ENCODE assay signal across 16 mouse cellular contexts in the genomic region with DNA sequence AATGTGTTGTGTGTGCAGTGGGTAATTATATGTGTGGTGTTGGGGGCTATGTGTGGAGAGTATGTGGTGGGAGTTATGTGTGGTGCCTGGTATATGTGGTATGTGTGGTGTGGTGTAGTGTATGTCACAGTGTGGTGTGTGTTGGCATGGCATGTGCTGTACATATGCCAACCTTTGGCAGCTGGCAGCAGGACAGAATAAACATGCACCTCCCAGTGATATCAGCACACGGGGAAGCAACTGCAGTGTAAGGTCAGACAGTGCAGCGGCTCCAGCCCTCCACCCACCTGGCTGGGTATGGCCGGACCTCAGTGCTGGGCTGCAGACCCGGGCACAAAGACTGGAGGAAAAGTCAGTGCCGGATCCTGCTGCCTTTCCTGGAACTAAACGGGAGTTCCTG. TPM values are rescaled to one million over a fixed set of nuclear protein-coding genes. Genes with fewer than 3 reads are reported as not detected.
A peak's percentile ranks its signal among the peaks of the same experiment; 100 is the strongest.
DNase-seq lines count a peak whose midpoint lies in the region; ATAC-seq and TF ChIP-seq lines count a peak whose summit lies in the region.
"Had no signal": no experiment of that assay in that cellular context is flagged by ENCODE, and none has a peak within 500 bp of the region (broad histone marks: within the 10 kb centered on the region; RNA-seq: fewer than 3 reads in every experiment).

No protein-coding gene starts in this region.

- no peaks in the 10 kb centered on the region for H3K27me3 ChIP-seq in heart, embryonic 12.5 days (replicated peaks)
- H3K27me3 ChIP-seq in heart, embryonic 11.5 days (ENCODE audit: control insufficient read depth, insufficient read depth, low read length), result no peaks in the 10 kb centered on the region
- no peaks in the 10 kb centered on the region for H3K27me3 ChIP-seq in liver, adult 2 months (ENCODE audit: control insufficient read depth, insufficient read depth, low read length)
- no peaks in the 10 kb centered on the region for H3K27me3 ChIP-seq in liver, postnatal 0 days (ENCODE audit: insufficient read depth, low read length)
- H3K27me3 ChIP-seq in myocyte (ENCODE audit: control insufficient read depth, insufficient read depth, insufficient read length), result no peaks in the 10 kb centered on the region
- H3K27me3 ChIP-seq: hindbrain, embryonic 15.5 days; midbrain, embryonic 12.5 days had no signal

- peak overlapping the region; percentile 17; the same call in 1 of the 2 replicates for H3K27ac ChIP-seq in heart, embryonic 12.5 days (ENCODE audit: poor library complexity, severe bottlenecking)
- H3K27ac ChIP-seq in heart, embryonic 11.5 days (ENCODE audit: low read depth, low read length), result no peak overlapping the region
- H3K27ac ChIP-seq in liver, adult 2 months (replicated peaks; ENCODE audit: insufficient read depth, low read depth, low read length), result no peak overlapping the region
- H3K27ac ChIP-seq in liver, postnatal 0 days (ENCODE audit: low read depth), result no peak overlapping the region
- H3K27ac ChIP-seq: forebrain, embryonic 10.5 days; hindbrain, embryonic 15.5 days; midbrain, embryonic 12.5 days had no signal

- DNase-seq in liver, adult 2 months (ENCODE audit: extremely low read depth, low read depth, low spot score), result peak; percentile 44
- no peak for DNase-seq in liver, postnatal 0 days
- DNase-seq in frontal cortex, adult 2 months (ENCODE audit: extremely low spot score in 1 of 2, low spot score in 1 of 2), result no peak
- no peak for DNase-seq in layer of hippocampus, postnatal 25 days (ENCODE audit: extremely low spot score in 1 of 2, low spot score in 1 of 2)
- DNase-seq: B cell, adult 2 months; cerebellum, postnatal 14 days; kidney, adult 11 months; kidney, postnatal 10 days; lung, postnatal 14 days had no signal

- H3K9ac ChIP-seq in heart, embryonic 12.5 days, result no peak overlapping the region
- no peak overlapping the region for H3K9ac ChIP-seq in heart, embryonic 11.5 days (ENCODE audit: low read depth, low read length)
- H3K9ac ChIP-seq in liver, adult 2 months (ENCODE audit: low read depth, low read length), result no peak overlapping the region
- H3K9ac ChIP-seq in liver, postnatal 0 days (replicated peaks), result no peak overlapping the region
- H3K9ac ChIP-seq: hindbrain, embryonic 15.5 days; midbrain, embryonic 12.5 days had no signal

- peaks cover 15% of the 10 kb centered on the region for H3K36me3 ChIP-seq in heart, embryonic 12.5 days
- H3K36me3 ChIP-seq in heart, embryonic 11.5 days (ENCODE audit: control insufficient read depth, insufficient read depth, low read length), result no peaks in the 10 kb centered on the region
- H3K36me3 ChIP-seq in liver, adult 2 months (ENCODE audit: control insufficient read depth, insufficient read depth, low read length), result no peaks in the 10 kb centered on the region
- 0 out of 2 replicates have a peak, but pooled peaks cover 3% of the 10 kb centered on the region for H3K36me3 ChIP-seq in liver, postnatal 0 days (replicated peaks; ENCODE audit: insufficient read depth, low read length)
- H3K36me3 ChIP-seq in myocyte (ENCODE audit: control insufficient read depth, insufficient read depth), result no peaks in the 10 kb centered on the region

- ATAC-seq in heart, embryonic 12.5 days (ENCODE audit: insufficient number of reproducible peaks, low FRiP score), result no peak
- no peak for ATAC-seq in heart, embryonic 11.5 days (replicated peaks; ENCODE audit: insufficient number of reproducible peaks, low FRiP score, low TSS enrichment)
- ATAC-seq in liver, postnatal 0 days, result no peak
- 0 out of 2 replicates have a peak, but pooled peaks have one; percentile 11 for ATAC-seq in erythroid progenitor cell, adult 5-6 weeks (replicated peaks; ENCODE audit: low FRiP score, poor library complexity, severe bottlenecking)

- H3K4me1 ChIP-seq in heart, embryonic 12.5 days (replicated peaks), result peaks cover 16% of the 10 kb centered on the region
- H3K4me1 ChIP-seq in heart, embryonic 11.5 days (ENCODE audit: control insufficient read depth, insufficient read depth, low read length), result peaks cover 12% of the 10 kb centered on the region
- H3K4me1 ChIP-seq in liver, adult 2 months (ENCODE audit: control insufficient read depth, insufficient read depth, low read length), result peaks cover 4% of the 10 kb centered on the region; the same call in 1 of the 2 replicates
- H3K4me1 ChIP-seq in liver, postnatal 0 days (ENCODE audit: insufficient read depth), result no peaks in the 10 kb centered on the region
- H3K4me1 ChIP-seq: forebrain, embryonic 10.5 days; hindbrain, embryonic 15.5 days; midbrain, embryonic 12.5 days had no signal

- no peak for TF ChIP-seq POLR2A in liver, adult 2 months (IDR thresholded peaks at IDR 0.05; ENCODE audit: extremely low read depth, insufficient read depth, low read length)
- no peak for TF ChIP-seq POLR2A in myocyte (IDR thresholded peaks at IDR 0.05; ENCODE audit: insufficient read length, low read depth)

- H3K9me3 ChIP-seq in heart, embryonic 12.5 days (replicated peaks), result no peaks in the 10 kb centered on the region
- H3K9me3 ChIP-seq in heart, embryonic 11.5 days (replicated peaks; ENCODE audit: control insufficient read depth, low read length), result no peaks in the 10 kb centered on the region
- no peaks in the 10 kb centered on the region for H3K9me3 ChIP-seq in liver, postnatal 0 days (ENCODE audit: low read length)
- H3K9me3 ChIP-seq: forebrain, embryonic 10.5 days; hindbrain, embryonic 15.5 days; midbrain, embryonic 12.5 days had no signal

- 67% methylated on average over 6 of the region's 6 CpGs for WGBS in heart, embryonic 12.5 days
- 68% methylated on average over 6 of the region's 6 CpGs for WGBS in heart, embryonic 11.5 days (ENCODE audit: insufficient replicate concordance)
- 29% methylated on average over 6 of the region's 6 CpGs for WGBS in liver, adult 2 months
- WGBS in liver, postnatal 0 days (ENCODE audit: insufficient replicate concordance), result 61% methylated on average over 6 of the region's 6 CpGs

- H3ac ChIP-seq in myocyte (ENCODE audit: control insufficient read depth, insufficient read length), result no peak overlapping the region

- no peak overlapping the region for H3K4me3 ChIP-seq in heart, embryonic 12.5 days
- no peak overlapping the region for H3K4me3 ChIP-seq in heart, embryonic 11.5 days (ENCODE audit: low read depth, low read length)
- no peak overlapping the region for H3K4me3 ChIP-seq in liver, adult 2 months (ENCODE audit: insufficient read depth, low read depth, low read length)
- no peak overlapping the region for H3K4me3 ChIP-seq in liver, postnatal 0 days (ENCODE audit: low read depth, low read length)
- H3K4me3 ChIP-seq in myocyte, result no peak overlapping the region
- H3K4me3 ChIP-seq: forebrain, embryonic 10.5 days; hindbrain, embryonic 15.5 days; midbrain, embryonic 12.5 days had no signal

- TF ChIP-seq EP300 in liver, postnatal 0 days (IDR thresholded peaks at IDR 0.05; ENCODE audit: low read depth), result no peak

- no peak for TF ChIP-seq CTCF in liver, adult 2 months (IDR thresholded peaks at IDR 0.05; ENCODE audit: low read depth, low read length)
- TF ChIP-seq CTCF in liver, postnatal 0 days (IDR thresholded peaks at IDR 0.05; ENCODE audit: low read depth), result no peak

- no peak overlapping the region for H3K4me2 ChIP-seq in heart, embryonic 12.5 days
- no peak overlapping the region for H3K4me2 ChIP-seq in heart, embryonic 11.5 days
- no peak overlapping the region for H3K4me2 ChIP-seq in liver, postnatal 0 days (ENCODE audit: low read depth, low read length)
- peak overlapping the region; percentile 42 for H3K4me2 ChIP-seq in myocyte (ENCODE audit: low read depth)
- H3K4me2 ChIP-seq: hindbrain, embryonic 15.5 days; midbrain, embryonic 12.5 days had no signal

- no peaks in the 10 kb centered on the region for H3K79me2 ChIP-seq in liver, adult 2 months (ENCODE audit: control insufficient read depth, insufficient read depth, low read length)
- no peaks in the 10 kb centered on the region for H3K79me2 ChIP-seq in myocyte (ENCODE audit: control insufficient read depth, insufficient read depth)

TF ChIP-seq in myocyte, 11 proteins besides CTCF, POLR2A, EP300 and RAD21 (continues in another document):
- peak in 2 of 3 experiments; percentile 45 to 75 for TF ChIP-seq MYOG (IDR thresholded peaks at IDR 0.05; ENCODE audit: control insufficient read depth in 1 of 3, insufficient read depth in 1 of 3, insufficient read length in 2 of 3, low read depth in 2 of 3)
- peak in 1 of 3 experiments; percentile 61 for TF ChIP-seq MYOD1 (IDR thresholded peaks at IDR 0.05; ENCODE audit: control insufficient read depth in 1 of 3, insufficient read length in 2 of 3, low read depth in 2 of 3)
- TF ChIP-seq SRF (IDR thresholded peaks at IDR 0.05; ENCODE audit: control insufficient read depth, insufficient read length, low read depth), result no peak
- no peak for TF ChIP-seq MAX (IDR thresholded peaks at IDR 0.05; ENCODE audit: low read depth)
- TF ChIP-seq REST (IDR thresholded peaks at IDR 0.05; ENCODE audit: insufficient read depth, insufficient read length), result no peak
- no peak for TF ChIP-seq USF1 (IDR thresholded peaks at IDR 0.05; ENCODE audit: low read depth)
- TF ChIP-seq E2F4 (IDR thresholded peaks at IDR 0.05; ENCODE audit: insufficient read depth), result no peak

RNA-seq across cellular contexts. Expression of a gene that starts 46.0 kb away (rescaled TPM):
- 20.3 and 27.9 TPM in 2 replicates for polyA plus RNA-seq in heart, embryonic 12.5 days (2016; fragmentation: Nextera tagmentation; extraction: Ambion mirVana)
- polyA plus RNA-seq in heart, embryonic 11.5 days (2014; fragmentation: Nextera tagmentation; extraction: Ambion mirVana), result 21.9 and 22.8 TPM in 2 replicates
- total RNA-seq in liver, adult 2 months (2014; rRNA removed), result 9.0 and 10.1 TPM in 2 replicates
- polyA plus RNA-seq in liver, adult 2 months (2012; rRNA removed), result 13.6 and 13.8 TPM in 2 replicates
- 11.1 and 12.2 TPM in 2 replicates for polyA plus RNA-seq in liver, postnatal 0 days (2015; fragmentation: Nextera tagmentation; extraction: Ambion mirVana)
- total RNA-seq in erythroid progenitor cell, adult 5-6 weeks (2015; ENCODE audit: low replicate concordance), result 24.1 and 28.9 TPM in 2 replicates
- total RNA-seq in erythroid progenitor cell, adult 5-6 weeks (2017; ENCODE audit: low replicate concordance), result 27.6 and 31.5 TPM in 2 replicates
- polyA plus RNA-seq in myocyte (2012; fragmentation: generic; extraction: Trizol), result 8.7 TPM
- 23.5 and 24.2 TPM in 2 replicates for polyA plus RNA-seq in frontal cortex, adult 2 months (2012; rRNA removed)
- total RNA-seq in layer of hippocampus, postnatal 25 days (2021), result 10 to 100 TPM; 17.1 to 19.6 TPM

RNA-seq across cellular contexts. Expression of a gene that starts 52.4 kb away (rescaled TPM):
- polyA plus RNA-seq in heart, embryonic 12.5 days (2016; fragmentation: Nextera tagmentation; extraction: Ambion mirVana), result 247 and 252 TPM in 2 replicates
- 295 and 306 TPM in 2 replicates for polyA plus RNA-seq in heart, embryonic 11.5 days (2014; fragmentation: Nextera tagmentation; extraction: Ambion mirVana)
- total RNA-seq in liver, adult 2 months (2014; rRNA removed), result 32.4 and 38.0 TPM in 2 replicates
- 22.7 and 25.8 TPM in 2 replicates for polyA plus RNA-seq in liver, adult 2 months (2012; rRNA removed)
- polyA plus RNA-seq in liver, postnatal 0 days (2015; fragmentation: Nextera tagmentation; extraction: Ambion mirVana), result 278 and 292 TPM in 2 replicates
- total RNA-seq in erythroid progenitor cell, adult 5-6 weeks (2015; ENCODE audit: low replicate concordance), result 498 and 632 TPM in 2 replicates
- total RNA-seq in erythroid progenitor cell, adult 5-6 weeks (2017; ENCODE audit: low replicate concordance), result 273 and 310 TPM in 2 replicates
- polyA plus RNA-seq in myocyte (2012; fragmentation: generic; extraction: Trizol), result 95.1 TPM
- polyA plus RNA-seq in frontal cortex, adult 2 months (2012; rRNA removed), result 4.4 and 4.8 TPM in 2 replicates
- total RNA-seq in layer of hippocampus, postnatal 25 days (2021), result 1 to 10 TPM; 1.3 TPM
